Mouse (Mus musculus): ENCODE data around the gene Crygs. TPM values are rescaled to one million over a fixed set of nuclear protein-coding genes. Genes with fewer than 3 reads are reported as not detected.

Crygs gene
- polyA plus RNA-seq, 2 experiments: not detected

- TF ChIP-seq EP300 (IDR thresholded peaks at IDR 0.05; ENCODE audit: low read depth): no peak
- no peak for ATAC-seq (ENCODE audit: insufficient read depth)
- no peak for DNase-seq (ENCODE audit: low read depth in 3 of 3, low spot score in 3 of 3)
- H3K4me3 ChIP-seq (ENCODE audit: insufficient read depth in 1 of 2, low read depth in 2 of 2, low read length in 2 of 2): no peak overlapping the region
- H3K9me3 ChIP-seq (ENCODE audit: control insufficient read depth, low read length): no peaks in the 10 kb centered on the region
- H3K27me3 ChIP-seq (ENCODE audit: control insufficient read depth, insufficient read depth, low read length): no peaks in the 10 kb centered on the region
- H3K27ac ChIP-seq: no peak overlapping the region
- no peak overlapping the region for H3K9ac ChIP-seq (replicated peaks)
- peaks cover 46% of the 10 kb centered on the region for H3K36me3 ChIP-seq (replicated peaks; ENCODE audit: control insufficient read depth, insufficient read depth, low read depth)
- no peak overlapping the region for H3K4me2 ChIP-seq (ENCODE audit: low read depth)
- H3K4me1 ChIP-seq (replicated peaks; ENCODE audit: control insufficient read depth in 2 of 2, insufficient read depth in 2 of 2, low read length in 1 of 2): peaks cover 7 to 8% of the 10 kb centered on the region in 2 experiments
- WGBS (ENCODE audit: insufficient replicate concordance): 85% methylated on average over 3 of the region's 3 CpGs
Observed at GRCm38 (mm10) chr16:22839146-22839857, 27.9 kb upstream of the Crygs start.

- H3K27me3 ChIP-seq (ENCODE audit: control insufficient read depth, insufficient read depth, low read length): no peaks in the 10 kb centered on the region
- DNase-seq (ENCODE audit: low read depth in 3 of 3, low spot score in 3 of 3) (no peak), ATAC-seq (ENCODE audit: insufficient read depth) (no peak)
- 77% methylated on average over 3 of the region's 3 CpGs for WGBS (ENCODE audit: insufficient replicate concordance)
- no peak overlapping the region for H3K9ac ChIP-seq (replicated peaks)
- no peak overlapping the region for H3K27ac ChIP-seq
- no peak overlapping the region for H3K4me2 ChIP-seq (ENCODE audit: low read depth)
- H3K4me3 ChIP-seq (ENCODE audit: insufficient read depth in 1 of 2, low read depth in 2 of 2, low read length in 2 of 2): no peak overlapping the region
- no peaks in the 10 kb centered on the region for H3K9me3 ChIP-seq (ENCODE audit: control insufficient read depth, low read length)
- no peak for TF ChIP-seq EP300 (IDR thresholded peaks at IDR 0.05; ENCODE audit: low read depth)
- TF ChIP-seq CTCF (IDR thresholded peaks at IDR 0.05; ENCODE audit: low read depth): no peak
- peaks cover 37% of the 10 kb centered on the region for H3K36me3 ChIP-seq (replicated peaks; ENCODE audit: control insufficient read depth, insufficient read depth, low read depth)
- no peaks in the 10 kb centered on the region for H3K4me1 ChIP-seq (replicated peaks; ENCODE audit: control insufficient read depth in 2 of 2, insufficient read depth in 2 of 2, low read length in 1 of 2)
Observed at GRCm38 (mm10) chr16:22832932-22833525, 21.7 kb upstream of the Crygs start.

DNA sequence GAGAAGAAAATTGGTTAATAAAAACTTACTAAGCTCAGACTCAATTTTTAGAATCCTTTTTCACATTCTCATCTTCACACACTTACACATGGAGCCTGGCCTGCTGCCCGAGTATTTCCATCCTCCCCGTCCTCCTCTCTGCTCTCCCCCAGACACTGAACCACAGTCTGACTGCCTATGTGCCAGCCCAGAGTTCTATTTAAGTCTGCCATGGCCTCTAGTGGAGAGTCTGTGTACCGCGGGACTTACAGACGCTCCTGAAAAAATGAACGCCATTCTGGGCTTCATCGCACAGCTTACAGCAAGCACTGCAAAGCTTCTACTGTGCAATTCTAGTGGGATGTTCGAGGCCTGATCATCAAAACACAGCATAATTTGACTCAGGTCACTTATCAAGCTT lies 9.4 kb upstream of the Crygs start:
- no peak for ATAC-seq (ENCODE audit: insufficient read depth)
- Histone ChIP-seq H3K9me3 (ENCODE audit: control insufficient read depth, low read length) (no peaks in the 10 kb centered on the region), H3K4me1 (replicated peaks; ENCODE audit: control insufficient read depth in 2 of 2, insufficient read depth in 2 of 2, low read length in 1 of 2) (no peaks in the 10 kb centered on the region), H3K36me3 (replicated peaks; ENCODE audit: control insufficient read depth, insufficient read depth, low read depth) (peaks cover 42% of the 10 kb centered on the region), H3K9ac (replicated peaks) (no peak overlapping the region), H3K4me2 (ENCODE audit: low read depth) (no peak overlapping the region), H3K4me3 (ENCODE audit: insufficient read depth in 1 of 2, low read depth in 2 of 2, low read length in 2 of 2) (no peak overlapping the region), H3K27me3 (ENCODE audit: control insufficient read depth, insufficient read depth, low read length) (no peaks in the 10 kb centered on the region), H3K27ac (no peak overlapping the region)
- TF ChIP-seq EP300 (IDR thresholded peaks at IDR 0.05; ENCODE audit: low read depth) (no peak), CTCF (IDR thresholded peaks at IDR 0.05; ENCODE audit: low read depth) (peak; percentile 44; the same call in 1 of the 2 replicates)
- 74% methylated on average over 8 of the region's 8 CpGs for WGBS (ENCODE audit: insufficient replicate concordance)
- no peak for DNase-seq (ENCODE audit: low read depth in 3 of 3, low spot score in 3 of 3)

DNA sequence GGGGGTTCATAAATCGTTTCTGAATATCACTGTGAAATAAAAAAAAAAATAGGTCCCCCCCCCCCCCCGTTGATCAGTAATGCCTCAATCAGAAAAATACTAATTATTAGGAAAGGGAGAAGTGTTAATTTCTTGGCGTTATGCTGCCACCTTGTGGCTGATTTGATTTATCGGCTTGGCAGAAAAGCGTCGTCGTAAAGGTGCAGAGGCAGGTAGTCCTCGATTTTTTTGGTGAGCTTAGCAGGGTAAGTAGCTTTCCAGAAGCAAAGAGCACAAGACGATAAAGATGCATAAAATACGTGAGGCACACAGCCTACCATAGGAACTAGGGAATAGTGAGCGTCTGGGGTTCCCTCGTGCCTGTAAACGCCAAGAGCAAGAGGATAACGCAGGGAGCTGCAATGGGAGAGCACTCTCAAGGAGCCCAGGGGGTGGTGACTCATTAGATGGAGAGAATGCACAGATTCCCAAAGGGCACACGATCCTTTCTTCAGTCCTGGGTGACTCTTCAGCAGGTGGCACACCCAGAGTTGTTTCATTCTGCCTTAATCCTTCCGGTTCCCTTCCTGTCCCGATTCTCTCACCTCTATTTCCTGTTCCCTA lies 3.8 kb downstream of the Crygs start:
- Histone ChIP-seq H3K4me3 (ENCODE audit: insufficient read depth in 1 of 2, low read depth in 2 of 2, low read length in 2 of 2) (no peak overlapping the region), H3K9ac (replicated peaks) (no peak overlapping the region), H3K27me3 (ENCODE audit: control insufficient read depth, insufficient read depth, low read length) (no peaks in the 10 kb centered on the region), H3K27ac (no peak overlapping the region), H3K4me2 (ENCODE audit: low read depth) (0 out of 2 replicates have a peak overlapping the region, but pooled peaks have one; percentile 9), H3K36me3 (replicated peaks; ENCODE audit: control insufficient read depth, insufficient read depth, low read depth) (no peaks in the 10 kb centered on the region), H3K4me1 (replicated peaks; ENCODE audit: control insufficient read depth in 2 of 2, insufficient read depth in 2 of 2, low read length in 1 of 2) (no peaks in the 10 kb centered on the region), H3K9me3 (ENCODE audit: control insufficient read depth, low read length) (no peaks in the 10 kb centered on the region)
- TF ChIP-seq EP300 (IDR thresholded peaks at IDR 0.05; ENCODE audit: low read depth) (no peak), CTCF (IDR thresholded peaks at IDR 0.05; ENCODE audit: low read depth) (peak; percentile 70)
- ATAC-seq (ENCODE audit: insufficient read depth): no peak
- 9% methylated on average over 17 of the region's 17 CpGs for WGBS (ENCODE audit: insufficient replicate concordance)
- DNase-seq (ENCODE audit: low read depth in 3 of 3, low spot score in 3 of 3): peak; percentile 13 to 20 (median 19)

DNA sequence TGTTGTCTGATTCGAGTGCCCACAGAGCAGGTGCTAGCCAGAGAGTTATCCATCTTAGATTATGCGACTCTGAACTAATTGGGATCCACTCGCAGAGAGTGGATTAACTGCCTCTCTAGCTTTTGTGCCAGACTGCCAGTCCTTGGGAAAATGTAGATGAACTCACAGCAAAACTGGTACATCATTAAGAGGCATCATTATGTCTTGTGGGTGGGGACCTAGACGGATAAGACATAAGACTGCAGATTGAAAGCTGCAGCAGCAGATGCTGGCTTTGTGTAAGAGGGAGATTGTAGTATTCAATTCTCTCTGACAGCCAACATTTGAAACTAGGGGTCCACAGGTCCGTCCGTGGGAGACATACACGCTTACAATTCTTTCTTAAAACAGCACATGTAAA lies 8.6 kb downstream of the Crygs start:
- Histone ChIP-seq H3K9ac (replicated peaks) (no peak overlapping the region), H3K27me3 (ENCODE audit: control insufficient read depth, insufficient read depth, low read length) (no peaks in the 10 kb centered on the region), H3K9me3 (ENCODE audit: control insufficient read depth, low read length) (no peaks in the 10 kb centered on the region), H3K4me2 (ENCODE audit: low read depth) (no peak overlapping the region), H3K4me1 (replicated peaks; ENCODE audit: control insufficient read depth in 2 of 2, insufficient read depth in 2 of 2, low read length in 1 of 2) (no peaks in the 10 kb centered on the region), H3K27ac (no peak overlapping the region), H3K4me3 (ENCODE audit: insufficient read depth in 1 of 2, low read depth in 2 of 2, low read length in 2 of 2) (no peak overlapping the region), H3K36me3 (replicated peaks; ENCODE audit: control insufficient read depth, insufficient read depth, low read depth) (no peaks in the 10 kb centered on the region)
- WGBS (ENCODE audit: insufficient replicate concordance): 64% methylated on average over 7 of the region's 7 CpGs
- DNase-seq (ENCODE audit: low read depth in 3 of 3, low spot score in 3 of 3) (no peak), ATAC-seq (ENCODE audit: insufficient read depth) (no peak)
- TF ChIP-seq CTCF (IDR thresholded peaks at IDR 0.05; ENCODE audit: low read depth) (no peak), EP300 (IDR thresholded peaks at IDR 0.05; ENCODE audit: low read depth) (no peak)

Data from liver, embryonic 14.5 days (tissue).